Mouse (Mus musculus): ENCODE data around the gene Tmem127. TPM values are rescaled to one million over a fixed set of nuclear protein-coding genes. Genes with fewer than 3 reads are reported as not detected.
"Not testable (repeated sequence)": the region's sequence is repeated elsewhere in the genome, so short reads cannot be mapped to it uniquely, and the experiment has no call there.

Tmem127 gene
- polyA plus RNA-seq, 1 experiment from 2014 or later, result 16.0 TPM

DNA sequence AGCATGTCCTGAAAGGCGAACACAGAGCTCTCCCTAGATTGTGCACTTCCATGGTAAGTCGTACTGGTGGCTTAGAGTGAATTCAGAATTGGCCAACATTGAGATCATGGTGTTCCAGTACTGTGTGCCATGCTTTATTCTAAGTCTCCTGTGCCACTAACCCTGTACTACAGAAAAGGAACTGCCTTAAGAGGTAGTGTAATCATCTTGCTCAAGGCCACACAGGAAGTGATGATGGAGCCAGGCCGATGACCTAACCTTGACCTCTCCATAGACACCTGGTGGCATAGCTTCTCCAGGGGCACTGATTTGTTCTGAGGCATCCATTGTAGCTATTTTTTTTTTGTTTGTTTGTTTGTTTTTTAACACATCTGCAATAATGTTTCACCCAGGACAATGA lies 54.2 kb downstream of the Tmem127 start:
- Histone ChIP-seq H3K4me2 (no peak overlapping the region), H3K9ac (no peak overlapping the region), H3K36me3 (peaks cover 51% of the 10 kb centered on the region), H3K9me3 (replicated peaks) (no peaks in the 10 kb centered on the region), H3K4me3 (no peak overlapping the region), H3K27me3 (replicated peaks) (no peaks in the 10 kb centered on the region), H3K4me1 (no peaks in the 10 kb centered on the region), H3K27ac (no peak overlapping the region)
- no peak for ATAC-seq
- 79% methylated on average over 3 of the region's 3 CpGs for WGBS (ENCODE audit: insufficient replicate concordance)

- H3K4me2 ChIP-seq, ATAC-seq: not testable (repeated sequence)
Measured at GRCm38 (mm10) chr2:127304192-127304591, 56.5 kb downstream of the Tmem127 start.

GRCm38 (mm10) chr2:127304609-127305210 lies 57.0 kb downstream of the Tmem127 start:
- Histone ChIP-seq H3K4me3 (no peak overlapping the region), H3K36me3 (peaks cover 23% of the 10 kb centered on the region), H3K4me1 (0 out of 2 replicates have a peak, but pooled peaks cover 6% of the 10 kb centered on the region), H3K27ac (no peak overlapping the region; the same call in 1 of the 2 replicates), H3K9ac (no peak overlapping the region), H3K4me2 (no peak overlapping the region), H3K27me3 (replicated peaks) (no peaks in the 10 kb centered on the region), H3K9me3 (replicated peaks) (no peaks in the 10 kb centered on the region)
- no peak for ATAC-seq
- 80% methylated on average over 3 of the region's 3 CpGs for WGBS (ENCODE audit: insufficient replicate concordance)

More at GRCm38 (mm10) chr2:127304192-127304591, 56.5 kb downstream of the Tmem127 start:
- not testable (repeated sequence) for H3K27ac ChIP-seq; H3K27me3 ChIP-seq (replicated peaks); H3K9ac ChIP-seq; H3K4me3 ChIP-seq; H3K4me1 ChIP-seq; H3K9me3 ChIP-seq (replicated peaks)
- 75% methylated on average over 4 of the region's 4 CpGs for WGBS (ENCODE audit: insufficient replicate concordance)
- H3K36me3 ChIP-seq, result peaks cover 28% of the 10 kb centered on the region

- 0 out of 2 replicates have a peak, but pooled peaks cover 6% of the 10 kb centered on the region for H3K4me1 ChIP-seq
- H3K36me3 ChIP-seq, result peaks cover 10% of the 10 kb centered on the region; the same call in 1 of the 2 replicates
- ATAC-seq, result no peak
- no peak overlapping the region for H3K9ac ChIP-seq
- no peaks in the 10 kb centered on the region for H3K9me3 ChIP-seq (replicated peaks)
- no peak overlapping the region for H3K4me3 ChIP-seq
- H3K27me3 ChIP-seq (replicated peaks), result no peaks in the 10 kb centered on the region
- no peak overlapping the region for H3K27ac ChIP-seq
- H3K4me2 ChIP-seq, result no peak overlapping the region
Measured at GRCm38 (mm10) chr2:127306123-127306522, 58.4 kb downstream of the Tmem127 start.

GRCm38 (mm10) chr2:127307179-127307578 lies 59.5 kb downstream of the Tmem127 start:
- Histone ChIP-seq H3K9ac (no peak overlapping the region), H3K36me3 (no peaks in the 10 kb centered on the region), H3K4me2 (no peak overlapping the region), H3K9me3 (replicated peaks) (no peaks in the 10 kb centered on the region), H3K4me1 (0 out of 2 replicates have a peak, but pooled peaks cover 6% of the 10 kb centered on the region), H3K27me3 (replicated peaks) (no peaks in the 10 kb centered on the region), H3K27ac (no peak overlapping the region), H3K4me3 (no peak overlapping the region)
- 28% methylated on average over 3 of the region's 3 CpGs for WGBS (ENCODE audit: insufficient replicate concordance)
- ATAC-seq, result no peak

- 80% methylated on average over 2 of the region's 2 CpGs for WGBS (ENCODE audit: insufficient replicate concordance)
- Histone ChIP-seq H3K9me3 (replicated peaks) (no peaks in the 10 kb centered on the region), H3K27ac (no peak overlapping the region), H3K36me3 (no peaks in the 10 kb centered on the region), H3K4me3 (no peak overlapping the region), H3K9ac (no peak overlapping the region), H3K4me2 (no peak overlapping the region), H3K4me1 (0 out of 2 replicates have a peak, but pooled peaks cover 6% of the 10 kb centered on the region), H3K27me3 (replicated peaks) (no peaks in the 10 kb centered on the region)
- no peak for ATAC-seq
Measured at GRCm38 (mm10) chr2:127308660-127309059, 61.0 kb downstream of the Tmem127 start.

DNA sequence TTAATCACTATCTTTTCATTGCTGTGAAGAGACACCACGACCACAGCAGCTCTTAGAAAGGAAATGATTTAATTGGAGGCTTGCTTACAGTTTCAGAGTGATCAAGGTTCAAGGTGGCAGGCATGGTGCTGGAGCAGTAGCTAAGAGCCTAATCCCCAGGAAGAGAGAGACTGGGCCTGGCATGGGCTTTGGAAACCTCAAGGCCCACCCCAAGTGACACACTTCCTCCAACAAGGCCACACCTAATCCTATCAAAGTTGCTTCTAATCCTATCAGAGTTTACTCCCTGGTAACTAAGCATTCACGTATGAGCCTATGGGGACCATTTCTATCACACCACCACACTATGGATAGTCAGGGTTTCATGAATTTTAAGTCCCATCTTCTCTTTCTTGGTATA lies 62.5 kb downstream of the Tmem127 start:
- Histone ChIP-seq H3K27me3 (replicated peaks) (no peaks in the 10 kb centered on the region), H3K36me3 (no peaks in the 10 kb centered on the region), H3K4me1 (peaks cover 16% of the 10 kb centered on the region), H3K27ac (no peak overlapping the region), H3K4me3 (no peak overlapping the region), H3K4me2 (no peak overlapping the region), H3K9ac (no peak overlapping the region), H3K9me3 (replicated peaks) (no peaks in the 10 kb centered on the region)
- ATAC-seq, result no peak
- WGBS (ENCODE audit: insufficient replicate concordance), result 25% methylated on average over 2 of the region's 2 CpGs

GRCm38 (mm10) chr2:127310685-127311084 lies 63.0 kb downstream of the Tmem127 start:
- 77% methylated on average over 7 of the region's 7 CpGs for WGBS (ENCODE audit: insufficient replicate concordance)
- Histone ChIP-seq H3K27ac (no peak overlapping the region), H3K4me3 (no peak overlapping the region), H3K9me3 (replicated peaks) (no peaks in the 10 kb centered on the region), H3K36me3 (no peaks in the 10 kb centered on the region), H3K27me3 (replicated peaks) (no peaks in the 10 kb centered on the region), H3K9ac (no peak overlapping the region), H3K4me2 (no peak overlapping the region), H3K4me1 (peaks cover 16% of the 10 kb centered on the region)
- no peak for ATAC-seq

Other genes starting within 250 kb of the Tmem127 start
- gene Ap4e1, start 239.2 kb upstream of the Tmem127 start, polyA plus RNA-seq (2016; fragmentation: Nextera tagmentation; extraction: Ambion mirVana), result 9.0 and 9.6 TPM in 2 replicates
- 64.6 and 65.7 TPM in 2 replicates for gene Blvra, start 177.2 kb upstream of the Tmem127 start, polyA plus RNA-seq (2016; fragmentation: Nextera tagmentation; extraction: Ambion mirVana)
- gene Ncaph, start 114.0 kb upstream of the Tmem127 start, polyA plus RNA-seq (2016; fragmentation: Nextera tagmentation; extraction: Ambion mirVana), result 73.3 and 75.2 TPM in 2 replicates
- 28.8 and 30.1 TPM in 2 replicates for gene Itpripl1, start 104.5 kb upstream of the Tmem127 start, polyA plus RNA-seq (2016; fragmentation: Nextera tagmentation; extraction: Ambion mirVana)
- 1.6 and 1.7 TPM in 2 replicates for gene 1810024B03Rik, start 39.6 kb upstream of the Tmem127 start, polyA plus RNA-seq (2016; fragmentation: Nextera tagmentation; extraction: Ambion mirVana)
- 48.2 and 49.0 TPM in 2 replicates for gene Snrnp200, start 39.5 kb upstream of the Tmem127 start, polyA plus RNA-seq (2016; fragmentation: Nextera tagmentation; extraction: Ambion mirVana)
- 45.0 and 49.7 TPM in 2 replicates for gene Ciao1, start 92 bp upstream of the Tmem127 start, polyA plus RNA-seq (2016; fragmentation: Nextera tagmentation; extraction: Ambion mirVana)
- 78.4 and 78.5 TPM in 2 replicates for gene Stard7, start 22.3 kb downstream of the Tmem127 start, polyA plus RNA-seq (2016; fragmentation: Nextera tagmentation; extraction: Ambion mirVana)
- gene Dusp2, start 88.3 kb downstream of the Tmem127 start, polyA plus RNA-seq (2016; fragmentation: Nextera tagmentation; extraction: Ambion mirVana), result 7.3 and 8.0 TPM in 2 replicates
- not detected in 2 replicates for gene Astl, start 90.7 kb downstream of the Tmem127 start, polyA plus RNA-seq (2016; fragmentation: Nextera tagmentation; extraction: Ambion mirVana)
- gene Adra2b, start 115.3 kb downstream of the Tmem127 start, polyA plus RNA-seq (2016; fragmentation: Nextera tagmentation; extraction: Ambion mirVana), result 38.3 and 42.5 TPM in 2 replicates
- 0.37 and 0.49 TPM in 2 replicates for gene Gpat2, start 177.3 kb downstream of the Tmem127 start, polyA plus RNA-seq (2016; fragmentation: Nextera tagmentation; extraction: Ambion mirVana)
- 17.2 and 17.5 TPM in 2 replicates for gene Fahd2a, start 196.7 kb downstream of the Tmem127 start, polyA plus RNA-seq (2016; fragmentation: Nextera tagmentation; extraction: Ambion mirVana)